Mouse (Mus musculus): Measurements from ENCODE around the gene Fads6.

Fads6 gene

DNA sequence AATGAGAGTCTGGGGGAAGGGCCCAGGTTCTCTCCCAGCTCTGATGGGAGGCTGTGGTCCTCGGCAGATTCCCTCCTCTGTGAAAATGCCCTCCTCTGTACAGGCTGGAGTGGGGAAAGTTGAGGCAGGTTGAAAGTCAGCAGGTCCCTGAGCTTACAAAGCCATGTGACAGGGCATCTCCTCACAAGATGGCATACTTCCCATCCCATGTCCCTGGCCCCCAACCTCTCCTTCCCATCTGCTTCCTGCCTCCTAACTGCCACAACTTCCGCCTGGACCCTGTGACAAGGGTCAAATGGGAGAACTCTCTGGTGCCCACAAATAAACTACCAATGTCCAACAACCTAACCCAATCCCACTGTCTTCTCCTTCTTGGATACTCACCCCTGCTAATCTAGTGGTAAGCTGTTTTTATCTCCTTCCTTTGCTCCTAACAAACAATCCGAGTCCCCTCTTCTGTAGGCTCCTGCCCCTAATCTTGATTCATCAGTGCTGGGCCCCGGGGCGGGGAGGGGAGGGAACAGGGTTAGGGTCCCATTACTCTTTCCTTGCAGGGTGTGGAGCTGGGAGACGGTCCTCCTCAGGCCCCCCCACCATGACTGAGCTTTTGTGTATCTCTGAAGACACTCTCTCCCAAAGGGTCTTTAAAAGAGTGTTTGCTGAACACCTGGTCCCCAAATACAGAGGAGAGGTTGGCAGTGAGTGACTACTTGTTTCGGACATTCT is 33.2 kb downstream of the Fads6 start:
- no peak for ATAC-seq (ENCODE audit: insufficient number of reproducible peaks, low FRiP score, low TSS enrichment)

DNA sequence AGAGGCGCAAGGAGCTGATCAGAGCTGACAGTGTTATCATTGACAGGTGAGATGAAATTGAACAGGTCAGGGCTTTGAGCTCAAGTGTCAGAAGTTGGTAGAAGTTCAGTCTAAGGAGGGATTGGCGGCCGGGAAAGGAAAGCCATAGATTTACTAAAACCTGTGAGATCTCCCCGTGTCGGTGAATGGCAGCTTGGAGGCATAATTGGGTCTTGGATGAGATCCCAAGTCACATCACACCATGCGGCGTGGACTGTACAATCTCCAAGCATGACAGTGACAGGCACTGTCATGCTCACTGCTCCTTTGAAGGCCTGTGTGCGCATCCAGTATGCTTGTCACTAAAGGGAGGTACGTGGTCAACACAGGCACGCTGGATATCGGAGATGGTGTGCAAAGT is 34.5 kb downstream of the Fads6 start:
- ATAC-seq (ENCODE audit: insufficient number of reproducible peaks, low FRiP score, low TSS enrichment), result no peak

DNA sequence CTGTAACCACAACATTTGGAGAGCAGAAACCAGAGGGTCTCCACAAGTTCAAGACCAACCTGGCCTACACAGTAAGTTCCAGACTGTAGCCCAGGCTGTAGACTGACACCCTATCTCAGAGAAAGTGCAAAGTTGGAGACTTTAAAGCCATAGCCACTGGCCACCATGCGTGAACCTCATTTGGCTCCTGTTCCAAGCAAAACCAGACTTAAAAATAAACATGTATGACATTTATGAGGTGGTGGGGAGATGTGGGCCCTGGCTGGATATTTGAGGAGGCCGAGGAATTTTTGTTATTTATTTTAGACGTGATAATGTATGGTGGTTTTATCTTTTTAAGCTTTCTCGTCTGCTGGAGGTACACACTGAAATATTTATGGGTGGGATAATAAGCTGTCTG is 38.3 kb downstream of the Fads6 start:
- no peak for ATAC-seq (ENCODE audit: insufficient number of reproducible peaks, low FRiP score, low TSS enrichment)

DNA sequence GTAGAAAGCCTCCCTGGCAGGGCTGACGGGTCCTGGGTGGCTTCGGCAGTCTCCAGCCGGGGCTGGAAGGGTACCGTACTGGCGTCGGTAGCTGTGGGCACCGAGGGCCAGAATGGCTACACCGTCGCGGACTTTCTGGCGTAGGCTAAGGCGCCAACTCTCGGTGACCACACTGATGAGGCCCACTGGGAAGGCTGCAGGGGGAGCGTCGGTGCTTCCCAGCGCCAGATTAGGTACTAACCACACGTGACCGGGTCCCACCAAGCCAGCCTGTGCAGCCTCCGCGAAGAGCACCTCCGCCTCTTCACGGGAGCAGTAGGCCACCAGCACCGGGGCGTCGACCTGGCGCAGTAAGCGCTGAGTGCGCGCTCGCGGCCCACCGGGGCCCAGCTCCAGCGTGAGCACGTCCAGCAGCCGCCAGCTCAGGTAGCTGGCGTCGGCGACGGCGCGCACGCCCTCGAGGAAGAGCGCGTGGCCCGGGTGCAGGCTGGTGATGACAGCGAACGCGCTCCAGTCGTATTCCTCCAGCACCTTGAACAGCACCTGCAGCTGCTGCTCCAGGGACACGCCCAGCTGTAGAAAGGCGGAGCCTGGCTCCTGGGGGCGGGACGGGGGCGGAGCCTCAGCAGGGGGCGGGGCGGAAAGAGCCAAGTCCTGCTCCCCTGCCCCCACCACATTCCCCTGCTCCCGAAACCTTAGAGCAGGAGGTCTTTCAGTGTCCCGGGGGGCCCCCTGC is 39.5 kb downstream of the Fads6 start:
- ATAC-seq (ENCODE audit: insufficient number of reproducible peaks, low FRiP score, low TSS enrichment), result no peak

DNA sequence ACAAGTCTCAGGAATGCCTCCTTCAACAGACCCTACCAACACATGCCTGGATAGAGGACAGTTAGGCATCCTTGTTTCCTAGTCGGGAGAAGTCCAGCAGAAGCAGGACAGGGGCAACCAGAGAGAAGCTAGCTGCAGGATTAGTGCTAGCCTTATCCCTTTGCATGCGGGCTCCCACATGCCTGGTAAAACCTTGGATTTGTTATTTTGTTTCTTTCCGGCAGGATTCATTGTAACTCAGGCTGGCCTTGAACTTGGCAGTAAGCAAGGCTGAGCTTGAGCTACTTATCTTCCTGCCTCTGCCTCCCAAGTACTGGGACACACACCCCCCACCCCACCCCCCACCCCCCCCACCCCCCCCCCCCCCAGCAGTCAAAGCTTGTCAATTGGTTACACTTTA is 46.2 kb downstream of the Fads6 start:
- no peak for ATAC-seq (ENCODE audit: insufficient number of reproducible peaks, low FRiP score, low TSS enrichment)

DNA sequence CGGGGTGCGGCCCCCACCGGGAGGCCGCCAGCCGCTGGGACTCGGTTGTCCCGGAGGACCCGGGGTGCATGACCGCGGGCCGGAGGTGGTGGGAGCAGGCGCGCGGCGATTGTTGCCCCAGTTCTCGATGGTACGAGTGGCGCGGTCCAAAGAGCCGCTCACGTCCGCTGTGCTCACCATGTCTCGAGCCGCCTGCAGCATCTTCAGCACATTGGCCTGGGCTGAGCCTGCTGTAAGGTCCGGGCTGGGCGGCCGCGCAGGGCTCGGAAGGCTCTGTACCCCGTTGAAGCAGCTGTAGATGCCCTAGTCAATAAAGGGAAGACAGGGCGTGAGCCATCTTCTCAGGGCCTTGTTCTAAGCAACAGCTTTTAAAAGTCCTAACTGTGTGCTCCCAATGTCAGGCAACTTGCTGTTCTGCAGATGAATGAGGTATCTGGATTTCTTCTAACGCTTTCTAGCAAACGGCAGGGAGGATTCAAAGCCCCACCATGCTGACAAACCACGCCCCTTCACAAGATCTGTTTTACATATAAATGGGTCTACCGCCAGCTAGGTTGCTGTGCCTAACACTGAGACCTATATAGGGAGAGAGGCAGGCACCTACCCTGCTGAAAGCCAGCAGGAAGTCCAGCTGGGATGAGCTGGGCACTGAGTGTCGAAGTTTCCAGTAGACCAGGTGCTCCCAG is 46.9 kb downstream of the Fads6 start:
- ATAC-seq (ENCODE audit: insufficient number of reproducible peaks, low FRiP score, low TSS enrichment), result no peak

DNA sequence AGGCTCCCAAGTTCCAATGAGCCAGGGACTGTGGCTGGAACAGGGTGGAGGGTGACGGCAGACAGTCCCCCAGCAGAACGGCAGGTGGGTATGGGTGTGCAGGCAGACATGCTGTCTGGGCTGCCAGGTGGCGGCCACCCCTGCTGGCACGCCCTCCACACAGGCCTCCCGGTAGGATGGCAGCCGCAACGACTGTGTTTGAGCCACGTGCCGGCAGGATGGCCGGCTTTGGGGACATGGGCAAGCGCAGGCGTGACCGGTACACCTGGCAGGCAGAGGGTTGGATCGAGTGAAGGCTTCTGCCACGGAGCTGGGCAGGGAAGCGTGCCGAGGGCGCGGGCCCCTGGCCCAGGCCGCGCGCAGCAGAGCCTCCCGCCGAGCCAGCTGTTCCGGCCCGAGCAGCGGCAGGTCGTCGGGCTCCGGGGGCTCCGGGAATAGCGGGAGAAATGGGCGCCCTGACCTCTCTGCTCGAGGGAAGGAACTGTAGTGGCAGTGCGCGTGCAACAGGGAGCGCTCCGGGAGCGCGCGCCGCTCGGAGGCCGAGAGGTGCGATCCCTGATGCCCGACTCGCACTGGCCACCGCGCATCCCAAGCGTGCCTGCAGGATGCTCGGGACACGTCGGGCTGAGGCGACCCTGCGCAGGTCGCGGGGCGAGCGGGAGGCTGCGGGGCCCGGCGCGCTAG is 47.6 kb downstream of the Fads6 start:
- no peak for ATAC-seq (ENCODE audit: insufficient number of reproducible peaks, low FRiP score, low TSS enrichment)

DNA sequence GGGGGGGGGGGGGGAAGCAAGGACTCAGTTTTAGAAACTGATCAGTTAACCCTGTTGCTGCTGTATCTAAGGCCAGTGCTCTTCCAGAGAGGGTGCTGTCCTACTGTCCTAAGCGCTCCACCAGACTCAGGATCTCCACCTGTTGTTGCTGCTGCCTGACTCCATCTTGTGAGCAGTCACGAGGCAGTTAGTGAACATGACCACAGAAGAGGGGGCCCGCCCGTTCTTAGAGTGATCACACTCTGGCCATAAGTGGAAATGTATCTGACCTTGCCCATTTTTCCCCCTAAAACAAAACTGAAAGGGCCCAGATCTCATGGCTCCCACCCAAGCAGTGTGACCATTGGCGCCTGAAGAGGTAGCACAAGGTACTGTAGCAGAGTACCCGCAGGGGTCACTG is 49.5 kb downstream of the Fads6 start:
- ATAC-seq (ENCODE audit: insufficient number of reproducible peaks, low FRiP score, low TSS enrichment), result no peak

DNA sequence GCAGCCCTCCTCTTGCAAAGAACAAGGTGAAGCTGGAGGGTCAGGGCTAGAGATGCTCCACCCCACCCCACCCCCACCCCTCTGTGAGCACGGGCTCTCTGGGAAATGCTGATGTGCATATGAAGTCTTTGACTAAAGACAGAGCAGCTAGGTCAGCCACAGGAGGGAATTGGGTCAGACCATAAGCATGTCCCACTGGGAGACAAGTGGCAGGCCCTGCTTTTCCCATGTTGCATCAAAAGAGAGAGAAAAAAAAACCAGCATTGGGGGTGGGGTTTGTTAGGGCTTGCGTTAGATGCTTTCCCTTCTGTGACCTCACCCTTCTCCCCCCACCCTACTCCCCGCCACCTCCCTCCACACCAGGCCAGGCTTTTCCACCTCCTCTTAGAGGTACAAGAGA is 50.2 kb downstream of the Fads6 start:
- ATAC-seq (ENCODE audit: insufficient number of reproducible peaks, low FRiP score, low TSS enrichment), result no peak

DNA sequence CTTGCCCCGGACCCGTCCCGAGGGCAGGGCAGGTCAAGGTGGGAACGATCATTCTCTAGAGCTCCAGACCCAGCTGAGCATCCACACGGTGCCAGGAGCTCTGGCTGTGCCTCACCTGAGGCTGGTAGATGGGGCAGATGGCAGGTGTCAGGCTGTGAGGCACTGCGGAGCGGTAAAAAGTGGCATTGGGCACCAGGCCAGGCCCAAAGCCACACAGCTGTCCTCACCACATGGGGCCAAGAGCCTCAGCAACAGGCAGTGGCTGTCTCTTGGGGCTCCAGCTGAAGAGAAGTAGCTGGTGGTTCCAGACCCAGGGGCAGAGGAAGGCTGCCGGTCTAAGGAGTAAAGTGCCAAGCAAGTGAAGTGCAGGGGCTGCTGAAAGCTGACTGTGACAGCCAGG is 51.1 kb downstream of the Fads6 start:
- no peak; the same call in 1 of the 2 replicates for ATAC-seq (ENCODE audit: insufficient number of reproducible peaks, low FRiP score, low TSS enrichment)

DNA sequence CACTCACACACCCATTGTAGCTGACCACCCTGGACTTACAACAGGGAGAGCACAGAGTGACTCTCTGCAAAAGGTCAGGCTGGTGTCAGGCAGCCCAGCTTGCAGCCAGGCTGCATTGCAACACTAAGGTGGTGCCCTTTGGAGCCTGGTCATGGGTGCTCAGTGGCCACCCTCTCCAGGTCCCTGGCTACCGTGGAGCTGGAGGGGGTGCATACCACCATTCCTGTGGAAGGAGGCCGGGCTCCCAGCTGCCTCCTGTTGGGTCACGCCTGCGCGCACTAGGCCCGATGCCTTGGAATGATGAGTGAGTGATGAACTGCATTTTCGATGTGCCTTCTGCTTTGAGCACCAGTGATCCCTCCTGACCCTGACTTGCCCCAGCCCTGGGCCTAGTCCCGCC is 52.6 kb downstream of the Fads6 start:
- no peak for ATAC-seq (ENCODE audit: insufficient number of reproducible peaks, low FRiP score, low TSS enrichment)

DNA sequence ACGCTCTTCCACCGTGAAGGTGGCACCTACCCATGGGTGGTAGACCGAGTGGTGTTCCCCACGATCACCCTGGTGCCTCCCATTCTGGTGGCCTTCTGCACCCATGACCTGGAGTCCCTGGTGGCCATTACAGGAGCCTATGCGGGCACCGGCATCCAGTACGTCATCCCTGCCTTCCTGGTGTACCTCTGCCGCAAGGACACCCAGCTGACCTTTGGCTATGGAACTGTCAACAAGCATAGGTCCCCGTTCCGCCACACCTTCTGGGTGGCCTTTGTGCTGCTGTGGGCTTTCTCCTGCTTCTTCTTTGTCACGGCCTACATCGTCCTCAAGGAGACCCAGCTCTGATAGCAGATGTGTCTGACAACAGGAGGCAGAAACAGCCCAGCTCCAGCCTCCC is 53.7 kb downstream of the Fads6 start:
- no peak for ATAC-seq (ENCODE audit: insufficient number of reproducible peaks, low FRiP score, low TSS enrichment)

DNA sequence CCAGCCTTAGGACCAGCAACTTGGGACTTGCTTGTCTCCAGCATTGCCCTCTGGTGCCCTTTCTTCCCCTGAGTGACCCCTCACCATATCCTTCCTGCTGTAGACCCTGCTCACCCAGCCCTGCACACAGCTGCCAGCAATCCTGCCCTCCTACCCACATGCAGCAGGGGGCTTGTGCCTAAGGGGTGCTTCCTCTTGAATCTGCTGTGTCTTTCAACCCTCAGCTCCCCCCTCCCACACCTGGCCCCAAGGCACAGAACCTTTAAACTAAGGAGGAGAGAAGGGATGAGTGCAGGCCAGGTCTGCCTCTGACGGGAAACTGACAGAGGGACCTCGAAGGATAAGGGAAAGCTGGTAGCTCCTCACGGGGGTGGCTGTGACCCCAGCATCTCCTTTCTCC is 54.7 kb downstream of the Fads6 start:
- ATAC-seq (ENCODE audit: insufficient number of reproducible peaks, low FRiP score, low TSS enrichment), result no peak

DNA sequence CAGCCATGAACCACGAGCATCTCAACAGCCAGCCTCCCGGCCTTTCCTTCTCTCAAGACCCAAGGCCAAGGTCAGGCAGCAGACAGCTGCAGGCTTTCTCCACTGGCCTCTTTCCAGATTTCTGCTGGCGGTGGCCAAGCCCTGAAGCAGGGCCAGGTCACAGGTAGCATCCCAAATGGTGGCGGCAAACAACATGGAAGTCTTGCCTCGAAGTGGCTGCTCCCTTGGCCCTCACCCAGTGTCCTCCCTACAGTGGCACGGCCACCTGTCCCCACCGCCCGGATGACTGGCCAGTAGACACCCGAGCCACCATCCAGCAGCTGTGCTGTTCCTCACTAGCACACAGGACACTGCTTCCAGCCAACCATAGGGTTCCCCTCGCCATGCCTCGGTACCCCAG is 56.1 kb downstream of the Fads6 start:
- ATAC-seq (ENCODE audit: insufficient number of reproducible peaks, low FRiP score, low TSS enrichment), result no peak

DNA sequence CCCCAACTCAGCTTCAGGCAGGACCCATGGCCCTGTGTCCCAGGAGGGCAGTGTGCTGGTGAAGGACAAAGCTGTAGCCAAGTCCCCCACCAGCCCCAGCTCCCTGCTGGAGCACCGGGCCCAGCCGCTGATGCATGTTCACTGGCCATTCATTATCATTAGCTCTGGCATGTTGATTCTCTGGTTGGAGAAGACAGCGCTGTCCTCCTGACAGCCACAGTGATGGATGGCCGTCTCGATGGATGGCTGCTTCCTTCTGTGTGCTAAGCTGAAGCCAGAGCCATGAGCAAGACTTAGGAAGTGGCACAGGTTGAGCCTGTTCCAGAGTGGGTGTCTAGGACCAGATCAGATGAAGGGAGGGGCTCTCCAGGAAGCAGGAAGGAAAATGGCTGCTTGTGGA is 60.9 kb downstream of the Fads6 start:
- no peak for ATAC-seq (ENCODE audit: insufficient number of reproducible peaks, low FRiP score, low TSS enrichment)

DNA sequence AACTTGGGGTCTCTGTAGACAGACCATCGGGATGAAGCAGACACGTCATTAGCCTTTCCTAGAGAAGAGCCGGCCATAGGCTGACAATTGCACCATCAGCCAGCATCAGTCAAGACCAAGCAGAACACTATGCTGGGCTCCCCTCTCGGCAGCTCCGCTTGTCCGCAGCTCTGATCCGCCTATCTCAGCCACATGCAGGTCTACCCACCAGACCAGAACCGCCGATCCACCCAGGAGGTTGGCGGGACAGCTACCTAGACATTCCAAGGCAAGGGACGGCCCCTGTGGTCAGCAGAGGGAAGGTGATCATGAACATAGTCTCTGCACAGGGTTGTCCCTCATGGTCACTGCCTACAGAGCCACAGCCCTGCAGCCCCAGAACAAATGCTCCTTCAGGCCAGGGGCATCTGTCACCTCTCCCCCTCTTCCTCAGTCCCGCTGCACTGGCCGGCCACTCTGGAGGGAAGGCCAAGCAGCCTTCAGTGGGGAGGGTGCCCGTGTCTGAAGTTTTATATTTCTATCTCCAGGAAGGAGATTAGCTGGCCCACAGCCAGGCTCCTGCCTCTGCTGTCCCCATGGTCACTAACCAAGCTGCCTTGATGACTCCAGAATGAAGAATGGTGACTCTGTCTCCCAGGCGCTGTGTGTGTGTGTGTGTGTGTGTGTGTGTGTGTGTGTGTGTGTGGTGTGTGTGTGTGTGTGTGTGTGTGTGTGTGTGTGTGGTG is 63.0 kb downstream of the Fads6 start:
- no peak for ATAC-seq (ENCODE audit: insufficient number of reproducible peaks, low FRiP score, low TSS enrichment)

DNA sequence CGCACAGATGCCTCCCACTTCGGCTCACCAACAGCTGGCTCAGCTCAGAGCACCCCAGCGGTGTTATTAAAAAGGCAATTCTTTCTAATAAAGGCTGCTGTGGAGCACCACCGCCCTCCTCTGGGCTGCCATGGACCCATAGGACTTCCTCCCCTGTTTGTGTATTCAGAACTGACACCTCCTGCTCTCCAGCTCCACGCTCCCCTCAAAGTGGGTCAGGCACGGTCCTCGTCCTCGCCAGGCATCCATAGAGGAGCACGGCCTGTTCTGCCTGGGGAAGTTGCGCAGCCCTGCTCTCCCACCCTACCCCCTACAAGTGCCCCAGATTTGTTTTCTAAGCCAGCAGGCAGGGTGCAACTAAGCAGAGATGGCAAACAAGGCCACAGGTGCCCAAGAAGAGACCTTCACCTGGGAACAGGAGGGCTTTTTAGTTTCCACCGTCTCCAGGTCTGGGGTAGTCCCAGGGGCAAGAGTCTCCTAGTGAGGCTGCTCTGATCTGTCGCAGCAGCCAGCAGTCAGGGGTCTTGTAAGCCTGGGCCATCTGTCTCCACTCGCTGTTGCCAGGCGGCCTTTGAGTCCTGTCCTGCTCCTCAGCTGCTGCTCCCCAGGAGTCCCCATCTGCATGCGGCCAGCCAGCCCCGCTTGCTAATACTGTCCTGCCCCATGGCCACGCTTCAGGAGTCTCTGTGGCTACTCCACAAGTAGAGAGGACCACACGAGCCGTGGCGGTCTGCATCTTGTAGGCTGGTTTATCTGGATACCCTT is 63.8 kb downstream of the Fads6 start:
- ATAC-seq (ENCODE audit: insufficient number of reproducible peaks, low FRiP score, low TSS enrichment), result no peak

DNA sequence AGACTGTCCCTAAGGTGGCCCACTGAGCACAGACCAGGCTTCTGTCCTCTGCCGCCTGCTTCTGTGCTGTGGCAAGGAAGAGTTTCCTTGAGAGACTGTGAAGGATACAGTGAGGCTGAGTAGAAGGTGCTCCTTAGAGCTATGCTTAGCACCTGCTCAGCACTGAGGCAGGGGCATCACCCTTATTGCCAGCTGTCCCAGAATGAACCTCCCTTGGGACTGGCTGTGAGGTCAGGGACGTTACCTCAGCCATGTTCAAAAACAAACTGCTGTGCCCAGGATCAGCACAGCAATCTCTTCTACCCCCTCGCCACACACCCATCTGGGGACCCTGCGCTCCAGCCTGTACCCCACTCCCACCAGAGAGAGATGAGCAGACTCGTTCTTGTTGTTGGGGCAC is 64.6 kb downstream of the Fads6 start:
- ATAC-seq (ENCODE audit: insufficient number of reproducible peaks, low FRiP score, low TSS enrichment), result no peak

DNA sequence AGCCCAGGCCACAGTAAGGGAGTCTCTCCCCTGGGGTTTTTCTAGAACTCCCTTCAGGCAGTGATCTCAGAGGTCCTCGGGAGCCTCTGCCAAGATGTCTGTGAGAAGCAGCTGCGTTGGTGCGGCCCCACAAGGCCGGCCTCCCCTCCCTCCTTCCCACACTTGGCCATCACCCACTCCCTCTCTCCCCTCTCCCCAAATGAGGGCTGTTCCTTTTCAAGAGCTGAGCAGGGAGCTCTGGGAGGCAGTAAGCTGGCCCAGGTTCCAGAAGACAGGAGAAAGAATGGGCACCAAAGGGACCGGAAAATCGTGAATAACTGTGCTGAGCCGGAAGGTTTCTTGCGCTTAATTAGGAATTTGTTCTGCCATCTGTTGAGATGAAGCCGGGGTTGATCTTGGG is 65.5 kb downstream of the Fads6 start:
- ATAC-seq (ENCODE audit: insufficient number of reproducible peaks, low FRiP score, low TSS enrichment), result no peak

Data from cerebellum, adult (tissue).